Mouse (Mus musculus): Measurements from ENCODE around the gene Plb1.

DNA sequence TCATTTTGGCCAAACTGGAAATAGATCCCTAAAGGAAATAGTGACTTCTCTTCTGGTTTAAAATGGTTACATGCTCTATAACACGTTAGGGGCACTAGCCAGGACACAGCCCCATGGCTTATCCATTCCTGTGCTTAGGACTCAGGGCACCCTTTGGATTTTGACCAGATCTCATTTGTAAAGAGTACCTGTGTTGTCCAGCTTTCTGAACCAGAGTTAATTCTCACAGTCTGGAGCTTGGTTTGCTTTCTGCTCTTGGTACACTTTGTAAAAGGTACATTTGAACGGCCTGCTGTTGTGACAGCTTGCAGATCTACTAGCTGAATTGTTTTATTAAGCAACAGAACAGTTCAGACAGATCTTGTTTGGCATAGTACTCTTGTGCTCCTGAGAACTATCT lies 25.8 kb upstream of the Plb1 start:
- TF ChIP-seq CTCF (conservative IDR thresholded peaks at IDR 0.05 in 1 of 2, IDR thresholded peaks at IDR 0.05 in 1 of 2; ENCODE audit: low read depth in 2 of 2, low read length in 2 of 2) (no peak), KAT2A (IDR thresholded peaks at IDR 0.05; ENCODE audit: insufficient replicate concordance, low read length) (no peak), POLR2A (IDR thresholded peaks at IDR 0.05; ENCODE audit: low read depth, low read length) (no peak), PAX5 (IDR thresholded peaks at IDR 0.05; ENCODE audit: low read length) (no peak), UBTF (IDR thresholded peaks at IDR 0.05; ENCODE audit: low read depth, low read length) (no peak), MAZ (IDR thresholded peaks at IDR 0.05; ENCODE audit: low read depth, low read length) (no peak), SIN3A (IDR thresholded peaks at IDR 0.05; ENCODE audit: low read length) (no peak), ELF1 (IDR thresholded peaks at IDR 0.05; ENCODE audit: low read depth, low read length) (no peak), ZC3H11A (IDR thresholded peaks at IDR 0.05; ENCODE audit: low read depth, low read length) (no peak), ZKSCAN1 (IDR thresholded peaks at IDR 0.05; ENCODE audit: borderline replicate concordance, low read depth, low read length) (no peak), GABPA (IDR thresholded peaks at IDR 0.05; ENCODE audit: insufficient replicate concordance, low read depth, low read length) (no peak), BHLHE40 (IDR thresholded peaks at IDR 0.05; ENCODE audit: low read depth, low read length) (no peak), NELFE (IDR thresholded peaks at IDR 0.05; ENCODE audit: low read depth, low read length) (no peak)
